Mouse (Mus musculus): ENCODE data around the gene Zfp273.

Gene Zfp273

GRCm38 (mm10) chr13:67876049-67876698 lies 62.6 kb downstream of the Zfp273 start:
- DNase-seq, result peak; percentile 34

Data from retina, postnatal 1 day (tissue).